Mouse (Mus musculus) embryonic facial prominence, embryonic 15.5 days (tissue): ENCODE measurements around the gene Sfn. TPM values are rescaled to one million over a fixed set of nuclear protein-coding genes. Genes with fewer than 3 reads are reported as not detected.

ENCODE experiments used
- ATAC-seq: fragments of 200-750 bp; cut with Nextera tagmentation; 2 replicates; pipeline ENCODE4 v1.8.0; 2017; ENCODE audit warnings: low read depth, moderate TSS enrichment; ENCODE audit not compliant: insufficient number of reproducible peaks, low FRiP score, low TSS enrichment
- H3K27ac ChIP-seq: fragments of 300-500 bp; sonication (generic); replicated peaks from 2 replicates; pipeline ENCODE4 v1.5.1; 2015; ENCODE audit warnings: mild to moderate bottlenecking, inconsistent platforms
- H3K27me3 ChIP-seq: fragments of 300-500 bp; sonication (generic); 2 replicates; pipeline ENCODE4 v1.6.1; 2015; ENCODE audit warnings: inconsistent platforms
- H3K36me3 ChIP-seq: fragments of 300-500 bp; sonication (generic); 2 replicates; pipeline ENCODE4 v1.6.1; 2015; ENCODE audit warnings: mild to moderate bottlenecking, inconsistent platforms
- H3K4me1 ChIP-seq: fragments of 300-500 bp; sonication (generic); 2 replicates; pipeline ENCODE4 v1.6.1; 2015; ENCODE audit warnings: inconsistent platforms
- H3K4me2 ChIP-seq: fragments of 300-500 bp; sonication (generic); replicated peaks from 2 replicates; pipeline ENCODE4 v1.6.1; 2015; ENCODE audit warnings: mild to moderate bottlenecking, inconsistent platforms
- H3K4me3 ChIP-seq: fragments of 300-500 bp; sonication (generic); replicated peaks from 2 replicates; pipeline ENCODE4 v1.5.1; 2015; ENCODE audit warnings: mild to moderate bottlenecking, inconsistent platforms
- H3K9ac ChIP-seq: fragments of 300-500 bp; sonication (generic); 2 replicates; pipeline ENCODE4 v1.6.1; 2015; ENCODE audit warnings: inconsistent platforms
- H3K9me3 ChIP-seq: fragments of 300-500 bp; sonication (generic); replicated peaks from 2 replicates; pipeline ENCODE4 v1.6.1; 2016; ENCODE audit warnings: inconsistent platforms
- WGBS: fragments of 180-500 bp; shearing (Covaris S2); methylation state at CpG from one replicate; pipeline ENCODE4 v1.1.7; 2015; 5-methylcytosine and 5-hydroxymethylcytosine counted together
- polyA plus RNA-seq: library from polyadenylated mRNA; unstranded; fragments of >200 nt; fragmentation: Nextera tagmentation; extraction: Ambion mirVana; gene quantifications from 2 replicates; pipeline ENCODE4 v1.2.1, GENCODE M21; 2015

Sfn gene
- polyA plus RNA-seq, 1 experiment from 2014 or later, result 362 TPM

DNA sequence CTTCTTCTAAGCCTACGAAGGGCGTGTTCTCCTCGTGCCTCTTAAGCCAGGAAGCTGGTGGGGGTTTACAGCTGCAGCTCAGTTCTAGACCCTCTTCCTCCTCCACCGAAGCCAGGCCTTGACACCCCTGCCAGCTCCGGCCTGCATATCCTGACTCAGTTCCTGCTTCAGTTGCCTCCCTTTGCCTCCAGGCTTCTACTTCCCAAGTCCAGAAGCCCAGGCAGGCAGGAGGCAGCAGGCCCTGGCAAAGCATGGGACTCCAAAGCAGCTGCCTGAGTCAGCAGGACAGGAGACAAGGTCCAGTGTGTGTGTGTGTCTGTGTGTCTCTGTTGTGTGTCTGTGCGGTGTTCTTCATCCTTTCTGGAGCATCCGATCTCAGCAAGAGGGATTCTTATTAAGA is 2.2 kb upstream of the Sfn start:
- Histone ChIP-seq H3K27ac (peak overlapping the region; percentile 58; the same call in 1 of the 2 replicates), H3K9me3 (no peaks in the 10 kb centered on the region), H3K4me3 (no peak overlapping the region), H3K4me1 (peaks cover 48% of the 10 kb centered on the region), H3K36me3 (peaks cover 38% of the 10 kb centered on the region), H3K9ac (no peak overlapping the region), H3K27me3 (peaks cover 23% of the 10 kb centered on the region), H3K4me2 (no peak overlapping the region)
- no peak for ATAC-seq
- 76% methylated on average over 7 of the region's 7 CpGs for WGBS

- no peak overlapping the region for H3K9ac ChIP-seq
Observed at GRCm38 (mm10) chr4:133603056-133603455, 1.1 kb upstream of the Sfn start.

GRCm38 (mm10) chr4:133600306-133600705 is 1.7 kb downstream of the Sfn start:
- Histone ChIP-seq H3K4me1 (peaks cover 37% of the 10 kb centered on the region), H3K9ac (peak overlapping the region; percentile 35), H3K27me3 (peaks cover 29% of the 10 kb centered on the region), H3K4me3 (peak overlapping the region; percentile 56), H3K27ac (peak overlapping the region; percentile 85), H3K4me2 (peak overlapping the region; percentile 85), H3K36me3 (peaks cover 11% of the 10 kb centered on the region), H3K9me3 (no peaks in the 10 kb centered on the region)
- WGBS, result 13% methylated on average over 9 of the region's 9 CpGs
- ATAC-seq, result no peak

More at GRCm38 (mm10) chr4:133603056-133603455, 1.1 kb upstream of the Sfn start:
- Histone ChIP-seq H3K27me3 (peaks cover 29% of the 10 kb centered on the region), H3K9me3 (no peaks in the 10 kb centered on the region), H3K36me3 (peaks cover 30% of the 10 kb centered on the region), H3K4me1 (peaks cover 54% of the 10 kb centered on the region), H3K27ac (peak overlapping the region; percentile 71; the same call in 1 of the 2 replicates), H3K4me2 (no peak overlapping the region; the same call in 1 of the 2 replicates), H3K4me3 (no peak overlapping the region)
- ATAC-seq, result no peak
- 77% methylated on average over 5 of the region's 5 CpGs for WGBS

DNA sequence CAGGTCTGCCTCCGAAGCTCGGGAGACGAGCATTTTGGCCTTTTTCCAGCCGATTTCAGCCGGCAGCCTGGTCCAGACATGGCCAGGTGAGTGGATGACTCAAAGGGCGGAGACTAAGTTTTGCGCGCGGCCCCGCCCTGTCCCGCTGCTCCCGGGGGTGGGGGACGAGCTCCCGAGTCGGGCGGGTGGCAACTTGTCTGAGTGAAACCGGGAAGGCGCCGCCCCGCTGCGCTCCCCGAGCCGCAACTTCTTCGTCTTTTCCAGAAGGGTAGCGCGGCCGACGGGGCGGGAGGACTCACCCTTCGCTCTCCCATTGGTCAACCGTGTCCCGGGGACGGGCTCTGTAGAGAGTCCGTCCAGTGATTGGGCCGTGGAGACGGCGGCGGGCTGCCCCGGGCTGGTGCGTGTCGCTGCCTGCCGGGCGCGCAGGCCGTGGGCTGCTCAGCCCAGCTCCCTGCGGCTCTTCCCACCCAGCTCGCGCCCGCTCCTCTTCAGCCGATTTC is 2.3 kb downstream of the Sfn start:
- peak; percentile 92 for ATAC-seq
- under 1% methylated on average over 50 of the region's 50 CpGs for WGBS
- Histone ChIP-seq H3K4me2 (peak overlapping the region; percentile 85), H3K27ac (peak overlapping the region; percentile 88), H3K27me3 (peaks cover 29% of the 10 kb centered on the region), H3K9me3 (no peaks in the 10 kb centered on the region), H3K4me1 (peaks cover 34% of the 10 kb centered on the region), H3K4me3 (peak overlapping the region; percentile 56), H3K36me3 (peaks cover 7% of the 10 kb centered on the region), H3K9ac (peak overlapping the region; percentile 35; the same call in 1 of the 2 replicates)

- Histone ChIP-seq H3K9ac (0 out of 2 replicates have a peak overlapping the region, but pooled peaks have one; percentile 24), H3K27ac (peak overlapping the region; percentile 88), H3K36me3 (peaks cover 5% of the 10 kb centered on the region), H3K4me3 (peak overlapping the region; percentile 56), H3K4me1 (peaks cover 33% of the 10 kb centered on the region), H3K9me3 (no peaks in the 10 kb centered on the region), H3K27me3 (peaks cover 29% of the 10 kb centered on the region), H3K4me2 (peak overlapping the region; percentile 85)
- 20% methylated on average over 7 of the region's 7 CpGs for WGBS
- no peak for ATAC-seq
Observed at GRCm38 (mm10) chr4:133599116-133599515, 2.9 kb downstream of the Sfn start.

DNA sequence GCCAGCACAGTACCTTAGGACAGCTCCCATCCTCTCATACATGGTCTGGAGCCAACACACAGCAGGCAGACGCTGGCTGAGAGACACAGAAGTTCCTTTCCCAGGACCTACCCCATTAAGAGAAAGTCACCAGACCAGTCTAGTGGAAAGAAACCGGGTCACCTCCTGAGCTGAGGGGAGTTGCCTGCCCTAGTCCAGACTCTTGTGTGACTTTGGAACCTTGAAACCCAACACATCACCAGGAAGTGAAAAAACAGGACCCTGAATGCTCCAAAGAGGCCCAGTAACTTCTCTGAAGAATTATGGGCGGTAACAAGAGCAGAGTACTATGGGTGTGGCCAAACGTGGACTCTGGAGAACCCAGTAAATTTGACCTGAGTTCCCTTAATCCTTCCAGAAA is 3.4 kb downstream of the Sfn start:
- WGBS, result 28% methylated on average over 4 of the region's 4 CpGs
- Histone ChIP-seq H3K9me3 (no peaks in the 10 kb centered on the region), H3K4me2 (peak overlapping the region; percentile 85; the same call in 1 of the 2 replicates), H3K4me3 (peak overlapping the region; percentile 56; the same call in 1 of the 2 replicates), H3K27me3 (peaks cover 29% of the 10 kb centered on the region), H3K27ac (peak overlapping the region; percentile 88), H3K4me1 (peaks cover 28% of the 10 kb centered on the region), H3K36me3 (no peaks in the 10 kb centered on the region), H3K9ac (no peak overlapping the region)
- ATAC-seq, result no peak

DNA sequence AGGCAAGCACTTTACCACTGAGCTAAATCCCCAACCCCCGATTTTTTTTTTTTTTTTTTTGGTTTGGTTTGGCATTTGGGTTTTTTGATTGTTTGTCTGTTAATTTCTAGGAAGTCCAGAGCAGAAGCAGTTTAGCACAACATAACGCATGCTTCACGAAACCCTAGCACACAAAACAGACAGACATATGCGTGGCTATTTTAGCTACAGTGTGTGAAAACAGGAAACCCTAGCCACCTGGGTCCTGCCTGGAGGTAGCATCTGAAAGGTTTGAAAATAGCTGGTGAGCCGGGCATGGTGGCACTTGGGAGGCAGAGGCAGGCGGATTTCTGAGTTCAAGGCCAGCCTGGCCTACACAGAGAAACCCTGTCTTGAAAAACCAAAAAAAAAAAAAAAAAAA is 5.9 kb downstream of the Sfn start:
- no peak overlapping the region; the same call in 1 of the 2 replicates for H3K27ac ChIP-seq
- H3K36me3 ChIP-seq, result peaks cover 8% of the 10 kb centered on the region
- no peaks in the 10 kb centered on the region for H3K9me3 ChIP-seq
- H3K4me2 ChIP-seq, result no peak overlapping the region
- 69% methylated on average over 6 of the region's 6 CpGs for WGBS
- no peak overlapping the region for H3K4me3 ChIP-seq
- H3K27me3 ChIP-seq, result peaks cover 13% of the 10 kb centered on the region
- no peak overlapping the region for H3K9ac ChIP-seq
- no peak for ATAC-seq
- peaks cover 22% of the 10 kb centered on the region for H3K4me1 ChIP-seq

DNA sequence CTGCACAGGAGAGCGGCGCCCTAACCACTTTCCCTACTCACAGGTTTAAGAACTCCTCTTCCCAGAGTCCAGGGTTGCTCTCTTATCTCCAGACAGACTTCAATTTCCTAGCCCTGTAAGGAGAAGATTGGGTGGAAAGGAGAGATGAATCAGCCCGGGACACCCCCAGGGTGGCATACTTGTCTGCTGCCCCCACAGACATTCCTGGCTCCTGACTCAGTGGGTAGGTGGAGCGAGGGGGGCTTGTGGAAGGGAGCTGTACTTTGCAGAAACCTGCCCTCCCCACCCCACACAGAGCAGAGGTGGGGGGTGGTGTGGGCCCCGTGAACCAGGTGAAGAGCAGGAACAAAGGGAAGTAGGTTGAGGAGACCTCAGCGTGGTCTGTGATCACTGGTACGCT is 6.4 kb downstream of the Sfn start:
- Histone ChIP-seq H3K36me3 (peaks cover 13% of the 10 kb centered on the region), H3K9ac (no peak overlapping the region), H3K27me3 (peaks cover 13% of the 10 kb centered on the region), H3K27ac (peak overlapping the region; percentile 49), H3K4me1 (peaks cover 22% of the 10 kb centered on the region), H3K4me3 (no peak overlapping the region), H3K9me3 (no peaks in the 10 kb centered on the region), H3K4me2 (no peak overlapping the region)
- ATAC-seq, result no peak
- WGBS, result 61% methylated on average over 7 of the region's 7 CpGs

GRCm38 (mm10) chr4:133592570-133592969 is 9.4 kb downstream of the Sfn start:
- H3K4me3 ChIP-seq, result no peak overlapping the region
- H3K27ac ChIP-seq, result no peak overlapping the region
- H3K9me3 ChIP-seq, result no peaks in the 10 kb centered on the region
- H3K4me2 ChIP-seq, result no peak overlapping the region
- peaks cover 43% of the 10 kb centered on the region for H3K36me3 ChIP-seq
- H3K9ac ChIP-seq, result no peak overlapping the region
- 0 out of 2 replicates have a peak, but pooled peaks cover 7% of the 10 kb centered on the region for H3K4me1 ChIP-seq
- WGBS, result 27% methylated on average over 7 of the region's 7 CpGs
- no peak for ATAC-seq
- H3K27me3 ChIP-seq, result no peaks in the 10 kb centered on the region

GRCm38 (mm10) chr4:133584059-133584951 is 17.7 kb downstream of the Sfn start, which contains the start of gene Gpn2:
Gene Gpn2 (plus strand): TSS chr4:133584362.
- Histone ChIP-seq H3K9me3 (no peaks in the 10 kb centered on the region), H3K9ac (peak within 1 kb of the TSS; percentile 87), H3K27me3 (no peaks in the 10 kb centered on the region), H3K4me3 (peak within 1 kb of the TSS; percentile 80), H3K27ac (peak within 1 kb of the TSS; percentile 89), H3K4me1 (peaks cover 19% of the 10 kb centered on the region), H3K36me3 (peaks cover 51% of the 10 kb centered on the region), H3K4me2 (peak within 1 kb of the TSS; percentile 100)
- peak; percentile 85; the same call in 1 of the 2 replicates for ATAC-seq
- WGBS, result 1% methylated on average over 65 of the region's 65 CpGs

- H3K9me3 ChIP-seq, result no peaks in the 10 kb centered on the region
- ATAC-seq, result no peak
- peak overlapping the region; percentile 87 for H3K9ac ChIP-seq
- 57% methylated on average over 6 of the region's 6 CpGs for WGBS
- no peaks in the 10 kb centered on the region for H3K27me3 ChIP-seq
- peak overlapping the region; percentile 89 for H3K27ac ChIP-seq
- H3K36me3 ChIP-seq, result peaks cover 51% of the 10 kb centered on the region
- H3K4me3 ChIP-seq, result peak overlapping the region; percentile 80
- H3K4me2 ChIP-seq, result peak overlapping the region; percentile 100
- peaks cover 19% of the 10 kb centered on the region for H3K4me1 ChIP-seq
Observed at GRCm38 (mm10) chr4:133583690-133584058, 18.3 kb downstream of the Sfn start.
